In genomic region chr12:11831292-11831691, GRCm38 (mm10) we compare ENCODE assay signal across 30 mouse cellular contexts.
DNase-seq lines count a peak whose midpoint lies in the region; ATAC-seq and TF ChIP-seq lines count a peak whose summit lies in the region.
"Had no signal": no experiment of that assay in that cellular context is flagged by ENCODE, and none has a peak within 500 bp of the region (broad histone marks: within the 10 kb centered on the region; RNA-seq: fewer than 3 reads in every experiment).

No protein-coding gene starts in this region.

- no peaks in the 10 kb centered on the region for H3K9me3 ChIP-seq in forebrain, embryonic 14.5 days (replicated peaks; ENCODE audit: control insufficient read depth, low read length)
- H3K9me3 ChIP-seq in forebrain, embryonic 11.5 days (ENCODE audit: control insufficient read depth, low read length) = no peaks in the 10 kb centered on the region
- no peaks in the 10 kb centered on the region for H3K9me3 ChIP-seq in midbrain, embryonic 11.5 days (ENCODE audit: control insufficient read depth, low read length)
- H3K9me3 ChIP-seq in midbrain, embryonic 10.5 days (replicated peaks) = no peaks in the 10 kb centered on the region
- H3K9me3 ChIP-seq in midbrain, postnatal 0 days (ENCODE audit: low read length) = no peaks in the 10 kb centered on the region
- H3K9me3 ChIP-seq: forebrain, embryonic 12.5 days; G1E; heart, embryonic 13.5 days; midbrain, embryonic 12.5 days; neural tube, embryonic 12.5 days; stomach, embryonic 15.5 days had no signal

- intact Hi-C loops in gastrocnemius, adult 2 months (cut with DNase I) = no loop called here

- no peak overlapping the region for H3K9ac ChIP-seq in forebrain, embryonic 14.5 days (ENCODE audit: low read length)
- no peak overlapping the region for H3K9ac ChIP-seq in forebrain, embryonic 11.5 days (ENCODE audit: low read length)
- H3K9ac ChIP-seq in midbrain, embryonic 11.5 days (ENCODE audit: low read length) = no peak overlapping the region
- H3K9ac ChIP-seq in midbrain, postnatal 0 days (replicated peaks; ENCODE audit: low read length, poor library complexity, severe bottlenecking) = no peak overlapping the region
- H3K9ac ChIP-seq: forebrain, embryonic 12.5 days; heart, embryonic 13.5 days; liver, embryonic 14.5 days; midbrain, embryonic 12.5 days; neural tube, embryonic 12.5 days; stomach, embryonic 15.5 days had no signal

- ATAC-seq in forebrain, embryonic 14.5 days = 0 out of 2 replicates have a peak, but pooled peaks have one; percentile 18
- ATAC-seq in forebrain, embryonic 11.5 days (replicated peaks; ENCODE audit: low FRiP score) = no peak
- peak; percentile 81 for ATAC-seq in midbrain, embryonic 11.5 days (ENCODE audit: low FRiP score)
- no peak for ATAC-seq in midbrain, postnatal 0 days (ENCODE audit: low FRiP score)
- ATAC-seq: intestine, postnatal 0 days; Patski had no signal

- H3K4me3 ChIP-seq in forebrain, embryonic 14.5 days (ENCODE audit: low read depth, low read length) = no peak overlapping the region
- H3K4me3 ChIP-seq in forebrain, embryonic 11.5 days (ENCODE audit: low read depth, low read length) = no peak overlapping the region
- H3K4me3 ChIP-seq in midbrain, embryonic 11.5 days (ENCODE audit: low read depth, low read length) = no peak overlapping the region
- no peak overlapping the region for H3K4me3 ChIP-seq in midbrain, embryonic 10.5 days
- no peak overlapping the region for H3K4me3 ChIP-seq in midbrain, postnatal 0 days (ENCODE audit: low read depth, low read length)
- no peak overlapping the region for H3K4me3 ChIP-seq in gastrocnemius, adult 2 months
- H3K4me3 ChIP-seq: erythroblast, embryonic 14.5 days; forebrain, embryonic 12.5 days; heart, embryonic 13.5 days; midbrain, embryonic 12.5 days; myocyte; neural tube, embryonic 12.5 days; stomach, embryonic 15.5 days had no signal

- H3K27ac ChIP-seq in forebrain, embryonic 14.5 days (ENCODE audit: low read depth, low read length) = no peak overlapping the region
- no peak overlapping the region for H3K27ac ChIP-seq in forebrain, embryonic 11.5 days (ENCODE audit: low read depth, low read length)
- no peak overlapping the region for H3K27ac ChIP-seq in midbrain, embryonic 11.5 days (ENCODE audit: low read depth, low read length)
- H3K27ac ChIP-seq in midbrain, embryonic 10.5 days (replicated peaks) = no peak overlapping the region
- H3K27ac ChIP-seq in midbrain, postnatal 0 days (ENCODE audit: low read depth, low read length) = no peak overlapping the region
- no peak overlapping the region for H3K27ac ChIP-seq in gastrocnemius, adult 2 months
- H3K27ac ChIP-seq: forebrain, embryonic 12.5 days; heart, embryonic 13.5 days; liver, embryonic 14.5 days; midbrain, embryonic 12.5 days; neural tube, embryonic 12.5 days; stomach, embryonic 15.5 days had no signal

- DNase-seq in forebrain, embryonic 14.5 days (ENCODE audit: low spot score) = no peak
- no peak for DNase-seq in forebrain, embryonic 11.5 days (ENCODE audit: low spot score)
- no peak for DNase-seq in midbrain, embryonic 11.5 days (ENCODE audit: low spot score, missing footprints)
- DNase-seq in midbrain, embryonic 10.5 days (ENCODE audit: low spot score) = no peak
- peak; percentile 14 for DNase-seq in mesoderm, embryonic 11.5 days (ENCODE audit: low read depth, low spot score)
- peak; percentile 21 for DNase-seq in midbrain, postnatal 0 days (ENCODE audit: low spot score)
- DNase-seq in gastrocnemius, adult 2 months = no peak
- no peak for DNase-seq in retina, embryonic 14.5 days (ENCODE audit: low spot score)
- DNase-seq: adrenal gland, postnatal 10 days; cerebellum, adult 11-12 months; cerebellum, adult 9-11 months; heart, postnatal 10 days; kidney, postnatal 14 days; layer of hippocampus, adult 9-11 months; liver; lung, adult 2 months; lung, postnatal 10 days; right cerebral cortex, postnatal 25 days; thymus, postnatal 14 days had no signal

- no peak for TF ChIP-seq CTCF in midbrain, postnatal 0 days (IDR thresholded peaks at IDR 0.05)
- no peak for TF ChIP-seq CTCF in gastrocnemius, adult 2 months (IDR thresholded peaks at IDR 0.05)

- no peak overlapping the region for H3K4me2 ChIP-seq in forebrain, embryonic 14.5 days (ENCODE audit: low read length)
- no peak overlapping the region for H3K4me2 ChIP-seq in forebrain, embryonic 11.5 days (ENCODE audit: low read depth, low read length, severe bottlenecking)
- no peak overlapping the region for H3K4me2 ChIP-seq in midbrain, embryonic 11.5 days
- no peak overlapping the region for H3K4me2 ChIP-seq in midbrain, postnatal 0 days (ENCODE audit: low read depth, low read length, poor library complexity, severe bottlenecking)
- H3K4me2 ChIP-seq: forebrain, embryonic 12.5 days; heart, embryonic 13.5 days; midbrain, embryonic 12.5 days; neural tube, embryonic 12.5 days; stomach, embryonic 15.5 days had no signal

- H3K27me3 ChIP-seq in forebrain, embryonic 14.5 days (replicated peaks; ENCODE audit: control insufficient read depth, insufficient read depth, low read length) = no peaks in the 10 kb centered on the region
- no peaks in the 10 kb centered on the region for H3K27me3 ChIP-seq in forebrain, embryonic 11.5 days (ENCODE audit: control insufficient read depth, insufficient read depth, low read length)
- H3K27me3 ChIP-seq in midbrain, embryonic 11.5 days (ENCODE audit: control insufficient read depth, insufficient read depth, low read length) = no peaks in the 10 kb centered on the region
- no peaks in the 10 kb centered on the region for H3K27me3 ChIP-seq in midbrain, embryonic 10.5 days (ENCODE audit: low read depth, poor library complexity, severe bottlenecking)
- no peaks in the 10 kb centered on the region for H3K27me3 ChIP-seq in midbrain, postnatal 0 days (ENCODE audit: insufficient read depth, low read length)
- H3K27me3 ChIP-seq: forebrain, embryonic 12.5 days; heart, embryonic 13.5 days; midbrain, embryonic 12.5 days; neural tube, embryonic 12.5 days; Patski; stomach, embryonic 15.5 days had no signal

- no peaks in the 10 kb centered on the region for H3K4me1 ChIP-seq in forebrain, embryonic 14.5 days (ENCODE audit: control insufficient read depth, insufficient read depth, low read length)
- H3K4me1 ChIP-seq in forebrain, embryonic 11.5 days (replicated peaks; ENCODE audit: control insufficient read depth, insufficient read depth, low read length) = no peaks in the 10 kb centered on the region
- H3K4me1 ChIP-seq in midbrain, embryonic 11.5 days (ENCODE audit: control insufficient read depth, insufficient read depth, low read length) = no peaks in the 10 kb centered on the region
- no peaks in the 10 kb centered on the region; the same call in 1 of the 2 replicates for H3K4me1 ChIP-seq in midbrain, embryonic 10.5 days
- no peaks in the 10 kb centered on the region; the same call in 1 of the 2 replicates for H3K4me1 ChIP-seq in midbrain, postnatal 0 days (ENCODE audit: insufficient read depth, low read length)
- H3K4me1 ChIP-seq: heart, embryonic 13.5 days; midbrain, embryonic 12.5 days; neural tube, embryonic 12.5 days; stomach, embryonic 15.5 days had no signal

- WGBS in forebrain, embryonic 14.5 days = 58% methylated on average over 5 of the region's 5 CpGs
- WGBS in forebrain, embryonic 11.5 days = 73% methylated on average over 5 of the region's 5 CpGs
- 67% methylated on average over 5 of the region's 5 CpGs for WGBS in midbrain, embryonic 11.5 days
- WGBS in midbrain, embryonic 10.5 days = 73% methylated on average over 5 of the region's 5 CpGs
- 50% methylated on average over 5 of the region's 5 CpGs for WGBS in midbrain, postnatal 0 days

- no peaks in the 10 kb centered on the region for H3K36me3 ChIP-seq in forebrain, embryonic 14.5 days (ENCODE audit: control insufficient read depth, insufficient read depth, low read length)
- no peaks in the 10 kb centered on the region for H3K36me3 ChIP-seq in forebrain, embryonic 11.5 days (ENCODE audit: control insufficient read depth, insufficient read depth, low read length)
- no peaks in the 10 kb centered on the region for H3K36me3 ChIP-seq in midbrain, embryonic 11.5 days (ENCODE audit: control insufficient read depth, insufficient read depth, low read length)
- no peaks in the 10 kb centered on the region for H3K36me3 ChIP-seq in midbrain, embryonic 10.5 days
- H3K36me3 ChIP-seq in midbrain, postnatal 0 days (ENCODE audit: insufficient read depth, low read length) = no peaks in the 10 kb centered on the region
- H3K36me3 ChIP-seq: forebrain, embryonic 12.5 days; G1E; heart, embryonic 13.5 days; midbrain, embryonic 12.5 days; neural tube, embryonic 12.5 days; stomach, embryonic 15.5 days had no signal

Comparison
In these comparisons a context has a peak if more than half of its experiments do, and no peak if none do; other contexts are left out.
1. ATAC-seq: peak in forebrain, embryonic 14.5 days (single experiment) and midbrain, embryonic 11.5 days (single experiment); none in forebrain, embryonic 11.5 days (single experiment) and midbrain, postnatal 0 days (single experiment).
2. DNase-seq: peak in mesoderm, embryonic 11.5 days (single experiment) and midbrain, postnatal 0 days (single experiment); none in forebrain, embryonic 14.5 days (single experiment), forebrain, embryonic 11.5 days (single experiment), midbrain, embryonic 11.5 days (single experiment), midbrain, embryonic 10.5 days (single experiment), gastrocnemius, adult 2 months (single experiment) and retina, embryonic 14.5 days (single experiment).